Mouse (Mus musculus): ENCODE results near the gene Emilin2. TPM values are rescaled to one million over a fixed set of nuclear protein-coding genes. Genes with fewer than 3 reads are reported as not detected.

Emilin2 gene
- polyA plus RNA-seq, 1 experiment, result 7.9 TPM

DNA sequence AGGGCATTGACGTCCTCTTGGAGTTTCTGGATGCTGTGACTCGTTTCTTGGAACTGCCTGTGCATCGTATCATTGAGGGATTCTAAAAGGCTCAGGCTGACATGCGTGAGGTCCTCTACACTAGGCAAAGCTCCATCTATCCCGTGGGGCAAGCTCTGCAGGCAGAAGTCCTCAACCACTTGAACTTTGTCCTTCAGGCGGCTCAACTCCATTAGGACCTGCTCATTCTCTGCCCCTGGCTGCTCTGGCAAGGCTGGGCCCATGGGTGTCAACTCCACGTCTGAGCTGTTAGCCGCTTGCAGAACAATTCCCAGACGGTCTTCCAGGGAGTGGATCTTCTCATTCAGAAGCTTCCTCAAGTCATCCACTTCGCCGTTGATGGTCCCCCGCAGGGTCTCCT, 37.9 kb downstream of the Emilin2 start:
- H3K79me3 ChIP-seq (ENCODE audit: low read depth), result no peaks in the 10 kb centered on the region
- no peaks in the 10 kb centered on the region for H3K36me3 ChIP-seq (ENCODE audit: control insufficient read depth, insufficient read depth)
- H3K79me2 ChIP-seq (ENCODE audit: control insufficient read depth, insufficient read depth), result no peaks in the 10 kb centered on the region
- no peak for TF ChIP-seq MAX (IDR thresholded peaks at IDR 0.05)
- no peak for TF ChIP-seq CTCF (IDR thresholded peaks at IDR 0.05; ENCODE audit: control insufficient read depth, insufficient read depth, insufficient read length)
- no peak for TF ChIP-seq MYOG (IDR thresholded peaks at IDR 0.05; ENCODE audit: control insufficient read depth, extremely low read depth, insufficient read length)
- TF ChIP-seq FOSL1 (IDR thresholded peaks at IDR 0.05; ENCODE audit: insufficient read depth, low read length, poor library complexity, severe bottlenecking), result no peak
- TF ChIP-seq USF1 (IDR thresholded peaks at IDR 0.05; ENCODE audit: low read depth), result no peak
- no peak for TF ChIP-seq MYOD1 (IDR thresholded peaks at IDR 0.05; ENCODE audit: control insufficient read depth, insufficient read length, low read depth)
- TF ChIP-seq CEBPB (IDR thresholded peaks at IDR 0.05; ENCODE audit: low read depth), result no peak
- no peaks in the 10 kb centered on the region for H3K27me3 ChIP-seq (ENCODE audit: control insufficient read depth, insufficient read depth, insufficient read length)
- no peak overlapping the region for H3K4me3 ChIP-seq (ENCODE audit: insufficient read depth, poor library complexity, severe bottlenecking)
- H3ac ChIP-seq (ENCODE audit: control insufficient read depth, insufficient read length, low read depth), result no peak overlapping the region

GRCm38 (mm10) chr17:71268599-71268998, 43.2 kb downstream of the Emilin2 start:
- no peak overlapping the region for H3ac ChIP-seq (ENCODE audit: control insufficient read depth, insufficient read length, low read depth)
- TF ChIP-seq CEBPB (IDR thresholded peaks at IDR 0.05; ENCODE audit: low read depth) (no peak), MYOG (IDR thresholded peaks at IDR 0.05; ENCODE audit: control insufficient read depth, extremely low read depth, insufficient read length) (no peak), MYOD1 (IDR thresholded peaks at IDR 0.05; ENCODE audit: control insufficient read depth, insufficient read length, low read depth) (no peak), USF1 (IDR thresholded peaks at IDR 0.05; ENCODE audit: low read depth) (no peak), MAX (IDR thresholded peaks at IDR 0.05) (no peak), FOSL1 (IDR thresholded peaks at IDR 0.05; ENCODE audit: insufficient read depth, low read length, poor library complexity, severe bottlenecking) (no peak), CTCF (IDR thresholded peaks at IDR 0.05; ENCODE audit: control insufficient read depth, insufficient read depth, insufficient read length) (no peak)
- no peaks in the 10 kb centered on the region for H3K79me2 ChIP-seq (ENCODE audit: control insufficient read depth, insufficient read depth)
- H3K36me3 ChIP-seq (ENCODE audit: control insufficient read depth, insufficient read depth), result no peaks in the 10 kb centered on the region
- H3K79me3 ChIP-seq (ENCODE audit: low read depth), result no peaks in the 10 kb centered on the region
- no peak overlapping the region for H3K4me3 ChIP-seq (ENCODE audit: insufficient read depth, poor library complexity, severe bottlenecking)
- H3K27me3 ChIP-seq (ENCODE audit: control insufficient read depth, insufficient read depth, insufficient read length), result no peaks in the 10 kb centered on the region

DNA sequence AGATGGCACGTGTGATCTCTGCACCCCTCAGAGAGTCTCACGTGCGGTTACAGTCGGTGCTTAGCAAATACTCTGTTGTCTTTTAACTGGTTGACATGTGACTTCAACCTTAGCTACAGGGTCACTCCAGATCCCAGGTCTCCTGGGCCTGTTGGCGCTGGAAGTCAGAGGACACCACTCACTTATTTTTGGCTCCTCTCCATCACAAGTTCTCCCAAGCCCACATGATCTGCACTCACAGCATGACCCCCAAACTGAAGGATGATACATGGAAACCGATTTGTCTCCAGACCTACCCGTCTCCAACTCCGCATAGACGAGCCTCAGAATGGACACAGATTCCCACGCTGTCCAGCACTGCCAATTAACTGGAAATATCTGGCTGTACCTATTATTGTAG, 43.6 kb downstream of the Emilin2 start:
- no peak overlapping the region for H3ac ChIP-seq (ENCODE audit: control insufficient read depth, insufficient read length, low read depth)
- H3K36me3 ChIP-seq (ENCODE audit: control insufficient read depth, insufficient read depth), result no peaks in the 10 kb centered on the region
- TF ChIP-seq CEBPB (IDR thresholded peaks at IDR 0.05; ENCODE audit: low read depth) (no peak), MYOD1 (IDR thresholded peaks at IDR 0.05; ENCODE audit: control insufficient read depth, insufficient read length, low read depth) (no peak), FOSL1 (IDR thresholded peaks at IDR 0.05; ENCODE audit: insufficient read depth, low read length, poor library complexity, severe bottlenecking) (no peak), MYOG (IDR thresholded peaks at IDR 0.05; ENCODE audit: control insufficient read depth, extremely low read depth, insufficient read length) (no peak), CTCF (IDR thresholded peaks at IDR 0.05; ENCODE audit: control insufficient read depth, insufficient read depth, insufficient read length) (no peak), USF1 (IDR thresholded peaks at IDR 0.05; ENCODE audit: low read depth) (no peak), MAX (IDR thresholded peaks at IDR 0.05) (no peak)
- no peak overlapping the region for H3K4me3 ChIP-seq (ENCODE audit: insufficient read depth, poor library complexity, severe bottlenecking)
- H3K79me2 ChIP-seq (ENCODE audit: control insufficient read depth, insufficient read depth), result no peaks in the 10 kb centered on the region
- no peaks in the 10 kb centered on the region for H3K79me3 ChIP-seq (ENCODE audit: low read depth)
- no peaks in the 10 kb centered on the region for H3K27me3 ChIP-seq (ENCODE audit: control insufficient read depth, insufficient read depth, insufficient read length)

- H3K4me3 ChIP-seq (ENCODE audit: insufficient read depth, poor library complexity, severe bottlenecking), result no peak overlapping the region
- H3K27me3 ChIP-seq (ENCODE audit: control insufficient read depth, insufficient read depth, insufficient read length), result no peaks in the 10 kb centered on the region
- no peak for TF ChIP-seq MYOD1 (IDR thresholded peaks at IDR 0.05; ENCODE audit: control insufficient read depth, insufficient read length, low read depth)
- no peaks in the 10 kb centered on the region for H3K79me2 ChIP-seq (ENCODE audit: control insufficient read depth, insufficient read depth)
- no peak overlapping the region for H3ac ChIP-seq (ENCODE audit: control insufficient read depth, insufficient read length, low read depth)
- H3K79me3 ChIP-seq (ENCODE audit: low read depth), result no peaks in the 10 kb centered on the region
- no peaks in the 10 kb centered on the region for H3K36me3 ChIP-seq (ENCODE audit: control insufficient read depth, insufficient read depth)
These were observed 44.4 kb downstream of the Emilin2 start for GRCm38 (mm10) chr17:71267374-71267773.

GRCm38 (mm10) chr17:71265336-71266051, 46.3 kb downstream of the Emilin2 start:
- H3K79me2 ChIP-seq (ENCODE audit: control insufficient read depth, insufficient read depth), result no peaks in the 10 kb centered on the region
- TF ChIP-seq USF1 (IDR thresholded peaks at IDR 0.05; ENCODE audit: low read depth) (no peak), CEBPB (IDR thresholded peaks at IDR 0.05; ENCODE audit: low read depth) (no peak), CTCF (IDR thresholded peaks at IDR 0.05; ENCODE audit: control insufficient read depth, insufficient read depth, insufficient read length) (no peak), MAX (IDR thresholded peaks at IDR 0.05) (no peak), MYOD1 (IDR thresholded peaks at IDR 0.05; ENCODE audit: control insufficient read depth, insufficient read length, low read depth) (no peak), MYOG (IDR thresholded peaks at IDR 0.05; ENCODE audit: control insufficient read depth, extremely low read depth, insufficient read length) (no peak)
- H3K79me3 ChIP-seq (ENCODE audit: low read depth), result no peaks in the 10 kb centered on the region
- H3K27me3 ChIP-seq (ENCODE audit: control insufficient read depth, insufficient read depth, insufficient read length), result no peaks in the 10 kb centered on the region
- no peak overlapping the region for H3ac ChIP-seq (ENCODE audit: control insufficient read depth, insufficient read length, low read depth)
- no peak overlapping the region for H3K4me3 ChIP-seq (ENCODE audit: insufficient read depth, poor library complexity, severe bottlenecking)
- H3K36me3 ChIP-seq (ENCODE audit: control insufficient read depth, insufficient read depth), result no peaks in the 10 kb centered on the region

DNA sequence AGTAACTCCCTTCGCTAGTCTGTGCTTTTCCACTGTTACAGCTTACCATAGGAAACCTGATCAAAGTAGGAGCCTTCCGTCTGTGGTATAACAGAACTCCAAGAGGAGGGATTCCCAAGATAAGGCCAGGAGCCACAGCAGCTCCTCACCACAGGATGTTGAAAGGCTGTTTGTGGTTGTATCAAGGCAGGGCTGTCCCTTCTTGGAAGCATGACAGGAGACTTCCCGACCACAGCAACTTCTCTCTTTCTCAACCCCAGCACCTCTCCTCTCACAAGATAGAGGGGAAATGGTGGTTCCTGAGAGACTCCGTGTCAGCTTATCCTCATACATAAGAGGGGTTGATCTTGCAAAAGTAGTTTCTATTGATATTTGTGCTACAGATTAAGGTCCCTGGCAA, 47.0 kb downstream of the Emilin2 start:
- H3ac ChIP-seq (ENCODE audit: control insufficient read depth, insufficient read length, low read depth), result no peak overlapping the region
- H3K36me3 ChIP-seq (ENCODE audit: control insufficient read depth, insufficient read depth), result no peaks in the 10 kb centered on the region
- no peak overlapping the region for H3K4me3 ChIP-seq (ENCODE audit: insufficient read depth, poor library complexity, severe bottlenecking)
- no peaks in the 10 kb centered on the region for H3K79me2 ChIP-seq (ENCODE audit: control insufficient read depth, insufficient read depth)
- no peaks in the 10 kb centered on the region for H3K27me3 ChIP-seq (ENCODE audit: control insufficient read depth, insufficient read depth, insufficient read length)
- TF ChIP-seq CEBPB (IDR thresholded peaks at IDR 0.05; ENCODE audit: low read depth) (peak; percentile 61), MAX (IDR thresholded peaks at IDR 0.05) (peak; percentile 33), MYOG (IDR thresholded peaks at IDR 0.05; ENCODE audit: control insufficient read depth, extremely low read depth, insufficient read length) (no peak)
- no peaks in the 10 kb centered on the region for H3K79me3 ChIP-seq (ENCODE audit: low read depth)
